ENCODE assay signal across 18 mouse cellular contexts in the genomic region with DNA sequence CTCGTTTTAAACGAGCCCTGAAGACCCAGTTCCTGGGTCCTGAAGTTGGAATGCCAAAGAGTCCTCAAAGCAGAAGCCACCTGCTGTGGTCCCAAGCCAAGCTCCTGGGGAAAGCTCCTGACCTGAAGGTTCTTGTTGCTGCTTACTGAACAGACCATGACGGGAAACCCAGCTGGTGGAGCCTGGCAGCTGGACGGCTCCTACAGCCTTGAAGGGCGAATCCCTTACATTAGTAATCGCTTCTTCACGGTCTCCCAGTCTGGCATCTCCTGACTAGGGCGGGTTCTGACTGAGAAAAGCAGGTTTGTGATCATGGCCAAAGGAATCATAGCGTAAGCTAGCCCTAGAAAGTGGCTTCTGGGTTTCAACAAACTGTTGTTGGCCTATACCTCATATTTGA.
DNase-seq lines count a peak whose midpoint lies in the region; ATAC-seq and TF ChIP-seq lines count a peak whose summit lies in the region.
"Had no signal": no experiment of that assay in that cellular context is flagged by ENCODE, and none has a peak within 500 bp of the region (broad histone marks: within the 10 kb centered on the region; RNA-seq: fewer than 3 reads in every experiment).

No protein-coding gene starts in this region.

- H3K4me1 ChIP-seq in limb, embryonic 14.5 days (ENCODE audit: control insufficient read depth, insufficient read depth, low read length) = peaks cover 10% of the 10 kb centered on the region
- peaks cover 31% of the 10 kb centered on the region for H3K4me1 ChIP-seq in limb, embryonic 10.5 days
- no peaks in the 10 kb centered on the region for H3K4me1 ChIP-seq in neural tube, embryonic 11.5 days (ENCODE audit: control insufficient read depth, insufficient read depth, low read length)
- peaks cover 24% of the 10 kb centered on the region for H3K4me1 ChIP-seq in neural tube, embryonic 15.5 days

- no peaks in the 10 kb centered on the region for H3K27me3 ChIP-seq in limb, embryonic 14.5 days (ENCODE audit: control insufficient read depth, insufficient read depth, low read length)
- no peaks in the 10 kb centered on the region for H3K27me3 ChIP-seq in limb, embryonic 10.5 days (ENCODE audit: low read depth, poor library complexity, severe bottlenecking)
- no peaks in the 10 kb centered on the region for H3K27me3 ChIP-seq in neural tube, embryonic 11.5 days (ENCODE audit: control insufficient read depth, insufficient read depth, low read length)
- no peaks in the 10 kb centered on the region for H3K27me3 ChIP-seq in neural tube, embryonic 15.5 days (replicated peaks)
- H3K27me3 ChIP-seq: embryonic facial prominence, embryonic 13.5 days; forebrain, embryonic 13.5 days; forebrain, embryonic 15.5 days had no signal

- 79% methylated on average over 9 of the region's 9 CpGs for WGBS in limb, embryonic 14.5 days
- WGBS in limb, embryonic 10.5 days = 83% methylated on average over 9 of the region's 9 CpGs
- 72% methylated on average over 9 of the region's 9 CpGs for WGBS in neural tube, embryonic 11.5 days
- WGBS in neural tube, embryonic 15.5 days = 64% methylated on average over 9 of the region's 9 CpGs

- H3K27ac ChIP-seq in limb, embryonic 14.5 days (replicated peaks; ENCODE audit: low read depth, low read length) = no peak overlapping the region
- no peak overlapping the region for H3K27ac ChIP-seq in limb, embryonic 10.5 days
- H3K27ac ChIP-seq in neural tube, embryonic 11.5 days (ENCODE audit: low read depth, low read length) = no peak overlapping the region
- no peak overlapping the region for H3K27ac ChIP-seq in neural tube, embryonic 15.5 days (replicated peaks)
- H3K27ac ChIP-seq: embryonic facial prominence, embryonic 13.5 days; forebrain, embryonic 13.5 days; forebrain, embryonic 15.5 days had no signal

- H3K4me3 ChIP-seq in limb, embryonic 14.5 days (replicated peaks; ENCODE audit: low read length) = no peak overlapping the region
- no peak overlapping the region for H3K4me3 ChIP-seq in limb, embryonic 10.5 days
- no peak overlapping the region for H3K4me3 ChIP-seq in neural tube, embryonic 11.5 days (ENCODE audit: low read depth, low read length)
- H3K4me3 ChIP-seq in neural tube, embryonic 15.5 days (replicated peaks) = no peak overlapping the region
- H3K4me3 ChIP-seq: embryonic facial prominence, embryonic 13.5 days; forebrain, embryonic 13.5 days; forebrain, embryonic 15.5 days had no signal

- H3K9ac ChIP-seq in limb, embryonic 14.5 days (ENCODE audit: low read depth, low read length, severe bottlenecking) = no peak overlapping the region
- no peak overlapping the region for H3K9ac ChIP-seq in neural tube, embryonic 11.5 days (ENCODE audit: low read length)
- H3K9ac ChIP-seq in neural tube, embryonic 15.5 days (replicated peaks) = no peak overlapping the region
- H3K9ac ChIP-seq: embryonic facial prominence, embryonic 13.5 days; forebrain, embryonic 13.5 days; forebrain, embryonic 15.5 days; forebrain, postnatal 0 days had no signal

- ATAC-seq in limb, embryonic 14.5 days (ENCODE audit: low FRiP score, low read depth) = peak; percentile 34; the same call in 1 of the 2 replicates
- ATAC-seq in neural tube, embryonic 11.5 days (ENCODE audit: insufficient read depth, low FRiP score, low TSS enrichment) = no peak
- ATAC-seq in neural tube, embryonic 15.5 days (ENCODE audit: low FRiP score) = no peak
- ATAC-seq: forebrain, embryonic 13.5 days; forebrain, embryonic 15.5 days; forebrain, postnatal 0 days had no signal

- no peaks in the 10 kb centered on the region for H3K9me3 ChIP-seq in limb, embryonic 14.5 days (ENCODE audit: control insufficient read depth, low read length)
- no peaks in the 10 kb centered on the region for H3K9me3 ChIP-seq in limb, embryonic 10.5 days (replicated peaks)
- no peaks in the 10 kb centered on the region for H3K9me3 ChIP-seq in neural tube, embryonic 11.5 days (ENCODE audit: control insufficient read depth, low read length)
- H3K9me3 ChIP-seq in neural tube, embryonic 15.5 days (replicated peaks) = no peaks in the 10 kb centered on the region
- H3K9me3 ChIP-seq: embryonic facial prominence, embryonic 13.5 days; forebrain, embryonic 13.5 days; forebrain, embryonic 15.5 days had no signal

- no peak overlapping the region for H3K4me2 ChIP-seq in limb, embryonic 14.5 days (replicated peaks; ENCODE audit: low read depth, low read length, severe bottlenecking)
- H3K4me2 ChIP-seq in neural tube, embryonic 11.5 days (ENCODE audit: low read depth) = no peak overlapping the region
- no peak overlapping the region for H3K4me2 ChIP-seq in neural tube, embryonic 15.5 days
- H3K4me2 ChIP-seq: embryonic facial prominence, embryonic 13.5 days; forebrain, embryonic 13.5 days; forebrain, embryonic 15.5 days had no signal

- no peak for DNase-seq in limb, embryonic 14.5 days (ENCODE audit: low spot score)
- DNase-seq in limb, embryonic 10.5 days (ENCODE audit: low spot score) = no peak
- peak; percentile 40 for DNase-seq in neural tube, embryonic 11.5 days (ENCODE audit: low spot score)
- DNase-seq in mesoderm, embryonic 11.5 days (ENCODE audit: low read depth, low spot score) = peak; percentile 38
- no peak for DNase-seq in cerebellum, postnatal 10 days
- DNase-seq: adrenal gland, adult 2 months; adrenal gland, postnatal 10 days; adrenal gland, postnatal 25 days; cerebellum, adult 11 months; cerebellum, adult 18-20 months; cerebellum, adult 8-10 months; cerebellum, adult 9-11 months; cerebellum, postnatal 25 days; forebrain, postnatal 0 days had no signal

- H3K36me3 ChIP-seq in limb, embryonic 14.5 days (ENCODE audit: control insufficient read depth, insufficient read depth, low read length) = no peaks in the 10 kb centered on the region
- peaks cover 2% of the 10 kb centered on the region; the same call in 1 of the 2 replicates for H3K36me3 ChIP-seq in limb, embryonic 10.5 days
- no peaks in the 10 kb centered on the region for H3K36me3 ChIP-seq in neural tube, embryonic 11.5 days (ENCODE audit: control insufficient read depth, insufficient read depth, low read length)
- H3K36me3 ChIP-seq in neural tube, embryonic 15.5 days = no peaks in the 10 kb centered on the region
- H3K36me3 ChIP-seq: embryonic facial prominence, embryonic 13.5 days; forebrain, embryonic 15.5 days had no signal

- no peak for TF ChIP-seq POLR2A in limb, embryonic 14.5 days (IDR thresholded peaks at IDR 0.05; ENCODE audit: borderline replicate concordance, extremely low read depth, insufficient read depth, insufficient read length)

Comparison
In these comparisons a context has a peak if more than half of its experiments do, and no peak if none do; other contexts are left out.
1. DNase-seq: peak in neural tube, embryonic 11.5 days (single experiment) and mesoderm, embryonic 11.5 days (single experiment); none in limb, embryonic 14.5 days (single experiment), limb, embryonic 10.5 days (single experiment) and cerebellum, postnatal 10 days (0 of 2).